Mouse (Mus musculus): Measurements from ENCODE around the gene Fbxw9. TPM values are rescaled to one million over a fixed set of nuclear protein-coding genes. Genes with fewer than 3 reads are reported as not detected.

The Fbxw9 gene
- polyA plus RNA-seq, 1 experiment from 2014 or later, result 10.4 TPM

- Histone ChIP-seq H3K27ac (ENCODE audit: low read length) (peak within 1 kb of the TSS; percentile 94), H3K9ac (ENCODE audit: low read depth, low read length) (peak within 1 kb of the TSS; percentile 66), H3K4me2 (ENCODE audit: low read depth, low read length) (peak within 1 kb of the TSS; percentile 93), H3K9me3 (replicated peaks; ENCODE audit: control insufficient read depth, low read length) (no peaks in the 10 kb centered on the region), H3K4me3 (ENCODE audit: low read depth, low read length) (peak within 1 kb of the TSS; percentile 96), H3K4me1 (ENCODE audit: control insufficient read depth, low read depth, low read length) (peaks cover 35% of the 10 kb centered on the region), H3K36me3 (ENCODE audit: control insufficient read depth, insufficient read depth) (peaks cover 26% of the 10 kb centered on the region), H3K27me3 (ENCODE audit: control insufficient read depth, insufficient read depth, low read depth, low read length) (no peaks in the 10 kb centered on the region)
- peak; percentile 83 for ATAC-seq (ENCODE audit: low read depth)
- 4% methylated on average over 30 of the region's 30 CpGs for WGBS (ENCODE audit: insufficient replicate concordance)
Measured at GRCm38 (mm10) chr8:85025098-85025932, 34.5 kb upstream of the Fbxw9 start, which contains the start of gene Asna1. Gene Asna1 (minus strand): TSS chr8:85025281.

GRCm38 (mm10) chr8:85026670-85027515 is 33.0 kb upstream of the Fbxw9 start, which contains the start of gene Trir:
Gene Trir (plus strand): TSS chr8:85026823.
- Histone ChIP-seq H3K36me3 (ENCODE audit: control insufficient read depth, insufficient read depth) (peaks cover 34% of the 10 kb centered on the region), H3K27ac (ENCODE audit: low read length) (peak within 1 kb of the TSS; percentile 94), H3K4me2 (ENCODE audit: low read depth, low read length) (peak within 1 kb of the TSS; percentile 93), H3K9me3 (replicated peaks; ENCODE audit: control insufficient read depth, low read length) (no peaks in the 10 kb centered on the region), H3K27me3 (ENCODE audit: control insufficient read depth, insufficient read depth, low read depth, low read length) (no peaks in the 10 kb centered on the region), H3K4me3 (ENCODE audit: low read depth, low read length) (peak within 1 kb of the TSS; percentile 96), H3K9ac (ENCODE audit: low read depth, low read length) (peak within 1 kb of the TSS; percentile 99), H3K4me1 (ENCODE audit: control insufficient read depth, low read depth, low read length) (peaks cover 35% of the 10 kb centered on the region)
- WGBS (ENCODE audit: insufficient replicate concordance), result under 1% methylated on average over 75 of the region's 75 CpGs
- peak; percentile 83 for ATAC-seq (ENCODE audit: low read depth)

- Histone ChIP-seq H3K9me3 (replicated peaks; ENCODE audit: control insufficient read depth, low read length) (no peaks in the 10 kb centered on the region), H3K36me3 (ENCODE audit: control insufficient read depth, insufficient read depth) (peaks cover 36% of the 10 kb centered on the region), H3K4me2 (ENCODE audit: low read depth, low read length) (peak overlapping the region; percentile 70), H3K4me3 (ENCODE audit: low read depth, low read length) (peak overlapping the region; percentile 96), H3K27ac (ENCODE audit: low read length) (peak overlapping the region; percentile 94), H3K27me3 (ENCODE audit: control insufficient read depth, insufficient read depth, low read depth, low read length) (no peaks in the 10 kb centered on the region), H3K9ac (ENCODE audit: low read depth, low read length) (peak overlapping the region; percentile 99), H3K4me1 (ENCODE audit: control insufficient read depth, low read depth, low read length) (peaks cover 35% of the 10 kb centered on the region)
- under 1% methylated on average over 13 of the region's 13 CpGs for WGBS (ENCODE audit: insufficient replicate concordance)
- no peak for ATAC-seq (ENCODE audit: low read depth)
Measured at GRCm38 (mm10) chr8:85027516-85027855, 32.4 kb upstream of the Fbxw9 start.

GRCm38 (mm10) chr8:85027922-85028321 is 31.9 kb upstream of the Fbxw9 start:
- WGBS (ENCODE audit: insufficient replicate concordance), result 16% methylated on average over 2 of the region's 2 CpGs
- no peak for ATAC-seq (ENCODE audit: low read depth)
- Histone ChIP-seq H3K4me1 (ENCODE audit: control insufficient read depth, low read depth, low read length) (peaks cover 38% of the 10 kb centered on the region), H3K27me3 (ENCODE audit: control insufficient read depth, insufficient read depth, low read depth, low read length) (no peaks in the 10 kb centered on the region), H3K4me2 (ENCODE audit: low read depth, low read length) (peak overlapping the region; percentile 70), H3K4me3 (ENCODE audit: low read depth, low read length) (peak overlapping the region; percentile 96), H3K36me3 (ENCODE audit: control insufficient read depth, insufficient read depth) (peaks cover 39% of the 10 kb centered on the region), H3K9ac (ENCODE audit: low read depth, low read length) (peak overlapping the region; percentile 99), H3K9me3 (replicated peaks; ENCODE audit: control insufficient read depth, low read length) (no peaks in the 10 kb centered on the region), H3K27ac (ENCODE audit: low read length) (peak overlapping the region; percentile 94)

- Histone ChIP-seq H3K36me3 (ENCODE audit: control insufficient read depth, insufficient read depth) (peaks cover 38% of the 10 kb centered on the region), H3K9me3 (replicated peaks; ENCODE audit: control insufficient read depth, low read length) (no peaks in the 10 kb centered on the region), H3K27me3 (ENCODE audit: control insufficient read depth, insufficient read depth, low read depth, low read length) (no peaks in the 10 kb centered on the region), H3K4me2 (ENCODE audit: low read depth, low read length) (peak overlapping the region; percentile 70; the same call in 1 of the 2 replicates), H3K4me3 (ENCODE audit: low read depth, low read length) (no peak overlapping the region), H3K9ac (ENCODE audit: low read depth, low read length) (peak overlapping the region; percentile 99; the same call in 1 of the 2 replicates), H3K27ac (ENCODE audit: low read length) (no peak overlapping the region), H3K4me1 (ENCODE audit: control insufficient read depth, low read depth, low read length) (peaks cover 38% of the 10 kb centered on the region)
- WGBS (ENCODE audit: insufficient replicate concordance), result 78% methylated on average over 14 of the region's 14 CpGs
- ATAC-seq (ENCODE audit: low read depth), result no peak
Measured at GRCm38 (mm10) chr8:85029271-85029670, 30.6 kb upstream of the Fbxw9 start.

GRCm38 (mm10) chr8:85032622-85033311 is 27.1 kb upstream of the Fbxw9 start:
- no peak for ATAC-seq (ENCODE audit: low read depth)
- H3K4me2 ChIP-seq (ENCODE audit: low read depth, low read length), result no peak overlapping the region
- H3K27me3 ChIP-seq (ENCODE audit: control insufficient read depth, insufficient read depth, low read depth, low read length), result no peaks in the 10 kb centered on the region
- H3K9ac ChIP-seq (ENCODE audit: low read depth, low read length), result no peak overlapping the region
- peaks cover 38% of the 10 kb centered on the region for H3K36me3 ChIP-seq (ENCODE audit: control insufficient read depth, insufficient read depth)
- 59% methylated on average over 4 of the region's 4 CpGs for WGBS (ENCODE audit: insufficient replicate concordance)
- H3K27ac ChIP-seq (ENCODE audit: low read length), result peak overlapping the region; percentile 4; the same call in 1 of the 2 replicates
- H3K9me3 ChIP-seq (replicated peaks; ENCODE audit: control insufficient read depth, low read length), result no peaks in the 10 kb centered on the region
- no peak overlapping the region for H3K4me3 ChIP-seq (ENCODE audit: low read depth, low read length)
- peaks cover 43% of the 10 kb centered on the region for H3K4me1 ChIP-seq (ENCODE audit: control insufficient read depth, low read depth, low read length)

GRCm38 (mm10) chr8:85033867-85034266 is 26.0 kb upstream of the Fbxw9 start:
- no peak overlapping the region for H3K4me2 ChIP-seq (ENCODE audit: low read depth, low read length)
- H3K9me3 ChIP-seq (replicated peaks; ENCODE audit: control insufficient read depth, low read length), result no peaks in the 10 kb centered on the region
- 46% methylated on average over 1 of the region's 1 CpGs for WGBS (ENCODE audit: insufficient replicate concordance)
- no peak for ATAC-seq (ENCODE audit: low read depth)
- peaks cover 38% of the 10 kb centered on the region for H3K36me3 ChIP-seq (ENCODE audit: control insufficient read depth, insufficient read depth)
- H3K4me3 ChIP-seq (ENCODE audit: low read depth, low read length), result no peak overlapping the region
- peaks cover 42% of the 10 kb centered on the region for H3K4me1 ChIP-seq (ENCODE audit: control insufficient read depth, low read depth, low read length)
- no peaks in the 10 kb centered on the region for H3K27me3 ChIP-seq (ENCODE audit: control insufficient read depth, insufficient read depth, low read depth, low read length)
- H3K9ac ChIP-seq (ENCODE audit: low read depth, low read length), result no peak overlapping the region
- no peak overlapping the region for H3K27ac ChIP-seq (ENCODE audit: low read length)

GRCm38 (mm10) chr8:85034764-85035163 is 25.1 kb upstream of the Fbxw9 start:
- Histone ChIP-seq H3K9me3 (replicated peaks; ENCODE audit: control insufficient read depth, low read length) (no peaks in the 10 kb centered on the region), H3K4me1 (ENCODE audit: control insufficient read depth, low read depth, low read length) (peaks cover 46% of the 10 kb centered on the region), H3K27me3 (ENCODE audit: control insufficient read depth, insufficient read depth, low read depth, low read length) (no peaks in the 10 kb centered on the region), H3K4me2 (ENCODE audit: low read depth, low read length) (peak overlapping the region; percentile 90), H3K36me3 (ENCODE audit: control insufficient read depth, insufficient read depth) (peaks cover 32% of the 10 kb centered on the region), H3K9ac (ENCODE audit: low read depth, low read length) (peak overlapping the region; percentile 82), H3K4me3 (ENCODE audit: low read depth, low read length) (peak overlapping the region; percentile 76), H3K27ac (ENCODE audit: low read length) (peak overlapping the region; percentile 97)
- no peak for ATAC-seq (ENCODE audit: low read depth)
- under 1% methylated on average over 13 of the region's 13 CpGs for WGBS (ENCODE audit: insufficient replicate concordance)

All from liver, embryonic 16.5 days (tissue).